Mouse (Mus musculus): ENCODE results near the gene Armc12.

DNA sequence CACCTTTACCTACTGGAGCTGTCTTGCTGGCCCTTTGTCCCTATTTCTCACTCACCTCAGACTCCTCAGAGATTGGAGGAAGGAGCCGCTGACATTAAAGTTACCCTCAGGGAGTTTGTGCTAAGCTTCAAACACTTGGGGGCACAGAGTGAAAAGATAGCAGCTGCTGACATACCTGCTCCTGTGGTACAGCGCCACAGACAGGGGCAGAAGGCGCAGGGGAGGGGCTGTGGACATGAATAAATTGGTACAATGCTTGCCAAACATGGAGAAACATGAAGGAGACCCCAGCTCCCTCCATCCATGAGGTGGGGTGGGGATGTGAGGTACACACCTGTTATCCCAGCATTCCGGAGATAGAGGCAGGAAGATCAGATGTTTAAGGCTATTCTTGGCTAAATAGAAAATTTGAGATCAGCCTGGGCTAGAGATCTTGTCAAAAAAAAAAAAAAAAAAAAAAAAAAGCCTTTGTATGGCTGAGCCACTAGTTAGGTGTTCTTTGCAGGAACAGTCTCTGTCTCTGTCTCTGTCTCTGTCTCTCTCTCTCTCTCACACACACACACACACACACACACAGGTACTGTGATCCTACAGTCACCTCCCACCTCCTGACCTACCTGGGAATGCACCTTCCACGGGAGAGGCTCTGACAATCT is 9.4 kb upstream of the Armc12 start:
- TF ChIP-seq CTCF (IDR thresholded peaks at IDR 0.05; ENCODE audit: low read depth, low read length) (no peak), POLR2A (IDR thresholded peaks at IDR 0.05; ENCODE audit: borderline replicate concordance, low read depth, low read length) (no peak)

Measured in bone marrow macrophage, adult 2 months (primary cell).